Mouse (Mus musculus): Measurements from ENCODE around the gene Hcls1. TPM values are rescaled to one million over a fixed set of nuclear protein-coding genes. Genes with fewer than 3 reads are reported as not detected.

The Hcls1 gene
- polyA plus RNA-seq, 1 experiment = 3.3 TPM

DNA sequence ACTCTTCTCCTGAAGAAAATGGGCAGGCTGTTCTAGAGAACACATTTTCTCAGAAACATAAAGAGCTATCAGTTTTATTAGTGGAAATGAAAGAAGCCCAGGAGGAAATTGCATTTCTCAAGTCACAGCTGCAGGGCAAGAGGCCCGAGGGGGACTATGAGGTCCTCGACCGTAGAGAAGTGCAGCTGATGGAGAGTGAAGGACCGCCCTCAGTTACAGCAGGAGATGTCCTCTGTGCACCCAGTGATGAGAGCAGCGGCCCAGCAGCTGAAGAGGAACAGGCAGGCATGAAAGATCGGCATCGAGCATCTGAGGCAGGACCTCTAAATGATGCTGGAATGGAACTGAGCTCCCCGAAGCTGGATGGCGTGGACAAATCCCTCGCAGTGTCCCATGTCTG, 22.9 kb upstream of the Hcls1 start:
- 88% methylated on average over 10 of the region's 10 CpGs for WGBS
- no peak for TF ChIP-seq POLR2A (IDR thresholded peaks at IDR 0.05; ENCODE audit: borderline replicate concordance, insufficient read depth, low read length)
- TF ChIP-seq CTCF (IDR thresholded peaks at IDR 0.05; ENCODE audit: borderline replicate concordance, insufficient read depth, low read depth, low read length) = no peak
- H3K27ac ChIP-seq (ENCODE audit: insufficient read depth, low read length) = no peak overlapping the region
- no peak overlapping the region for H3K4me3 ChIP-seq (replicated peaks; ENCODE audit: insufficient read depth, low read depth, low read length)
- no peak for DNase-seq
- no peaks in the 10 kb centered on the region for H3K4me1 ChIP-seq (ENCODE audit: control insufficient read depth, insufficient read depth, low read length)
- H3K27me3 ChIP-seq (ENCODE audit: control insufficient read depth, insufficient read depth, low read length) = no peaks in the 10 kb centered on the region

DNA sequence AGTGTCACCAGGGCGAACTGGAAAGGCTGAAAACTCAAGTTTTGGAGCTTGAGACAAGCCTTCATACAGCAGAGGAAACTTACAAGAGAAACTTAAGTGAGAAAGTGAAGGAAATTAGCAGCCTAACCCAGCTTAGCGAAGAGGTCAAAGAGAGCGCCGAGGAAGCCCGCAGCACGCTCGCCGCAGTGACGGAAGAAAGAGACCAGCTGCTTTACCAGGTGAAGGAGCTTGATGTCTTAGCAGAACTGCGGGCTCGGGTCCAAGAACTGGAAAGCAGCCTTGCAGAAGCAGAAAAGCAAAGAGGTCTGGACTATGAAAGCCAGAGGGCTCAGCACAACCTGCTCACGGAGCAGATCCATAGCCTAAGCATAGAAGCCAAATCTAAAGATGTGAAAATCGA, 22.5 kb upstream of the Hcls1 start:
- 91% methylated on average over 13 of the region's 13 CpGs for WGBS
- Histone ChIP-seq H3K4me3 (replicated peaks; ENCODE audit: insufficient read depth, low read depth, low read length) (no peak overlapping the region), H3K27me3 (ENCODE audit: control insufficient read depth, insufficient read depth, low read length) (no peaks in the 10 kb centered on the region), H3K27ac (ENCODE audit: insufficient read depth, low read length) (no peak overlapping the region), H3K4me1 (ENCODE audit: control insufficient read depth, insufficient read depth, low read length) (no peaks in the 10 kb centered on the region)
- no peak for DNase-seq
- TF ChIP-seq POLR2A (IDR thresholded peaks at IDR 0.05; ENCODE audit: borderline replicate concordance, insufficient read depth, low read length) (no peak), CTCF (IDR thresholded peaks at IDR 0.05; ENCODE audit: borderline replicate concordance, insufficient read depth, low read depth, low read length) (no peak)

DNA sequence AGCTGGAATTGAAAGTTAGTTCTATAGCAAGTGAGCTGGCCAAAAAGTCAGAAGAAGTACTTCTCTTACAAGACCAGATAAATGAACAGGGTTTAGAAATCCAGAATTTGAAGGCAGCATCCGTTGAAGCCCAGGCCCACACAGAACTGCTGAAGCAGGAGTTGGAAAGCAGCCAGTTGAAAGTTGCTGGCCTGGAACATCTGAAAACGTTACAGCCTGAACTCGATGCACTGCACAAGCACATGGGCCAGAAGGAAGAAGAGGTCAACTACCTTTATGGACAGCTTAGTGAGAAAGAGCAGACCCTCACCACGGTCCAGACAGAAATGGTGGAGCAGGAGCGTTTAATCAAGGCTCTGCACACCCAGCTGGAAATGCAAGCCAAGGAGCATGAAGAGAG, 20.6 kb upstream of the Hcls1 start:
- H3K4me3 ChIP-seq (replicated peaks; ENCODE audit: insufficient read depth, low read depth, low read length) = no peak overlapping the region
- no peak for TF ChIP-seq CTCF (IDR thresholded peaks at IDR 0.05; ENCODE audit: borderline replicate concordance, insufficient read depth, low read depth, low read length)
- no peak for TF ChIP-seq POLR2A (IDR thresholded peaks at IDR 0.05; ENCODE audit: borderline replicate concordance, insufficient read depth, low read length)
- DNase-seq = no peak
- WGBS = 55% methylated on average over 5 of the region's 5 CpGs
- no peaks in the 10 kb centered on the region for H3K27me3 ChIP-seq (ENCODE audit: control insufficient read depth, insufficient read depth, low read length)
- H3K4me1 ChIP-seq (ENCODE audit: control insufficient read depth, insufficient read depth, low read length) = no peaks in the 10 kb centered on the region
- no peak overlapping the region for H3K27ac ChIP-seq (ENCODE audit: insufficient read depth, low read length)

DNA sequence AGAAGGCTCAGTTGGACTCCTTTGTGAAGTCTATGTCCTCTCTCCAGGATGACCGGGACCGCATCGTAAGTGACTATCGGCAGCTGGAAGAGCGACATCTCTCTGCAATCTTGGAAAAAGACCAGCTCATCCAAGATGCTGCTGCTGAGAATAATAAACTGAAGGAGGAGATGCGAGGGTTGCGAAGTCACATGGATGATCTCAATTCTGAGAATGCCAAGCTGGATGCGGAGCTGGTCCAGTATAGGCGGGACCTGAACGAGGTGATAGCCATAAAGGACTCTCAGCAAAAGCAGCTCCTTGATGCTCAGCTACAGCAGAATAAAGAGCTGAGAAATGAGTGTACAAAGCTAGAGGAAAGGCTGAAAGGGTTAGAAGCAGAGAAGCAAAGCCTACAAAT, 16.3 kb upstream of the Hcls1 start:
- Histone ChIP-seq H3K27me3 (ENCODE audit: control insufficient read depth, insufficient read depth, low read length) (no peaks in the 10 kb centered on the region; the same call in 1 of the 2 replicates), H3K27ac (ENCODE audit: insufficient read depth, low read length) (no peak overlapping the region), H3K4me3 (replicated peaks; ENCODE audit: insufficient read depth, low read depth, low read length) (no peak overlapping the region), H3K4me1 (ENCODE audit: control insufficient read depth, insufficient read depth, low read length) (peaks cover 4% of the 10 kb centered on the region; the same call in 1 of the 2 replicates)
- DNase-seq = no peak
- TF ChIP-seq POLR2A (IDR thresholded peaks at IDR 0.05; ENCODE audit: borderline replicate concordance, insufficient read depth, low read length) (no peak), CTCF (IDR thresholded peaks at IDR 0.05; ENCODE audit: borderline replicate concordance, insufficient read depth, low read depth, low read length) (no peak)
- WGBS = 69% methylated on average over 10 of the region's 10 CpGs

DNA sequence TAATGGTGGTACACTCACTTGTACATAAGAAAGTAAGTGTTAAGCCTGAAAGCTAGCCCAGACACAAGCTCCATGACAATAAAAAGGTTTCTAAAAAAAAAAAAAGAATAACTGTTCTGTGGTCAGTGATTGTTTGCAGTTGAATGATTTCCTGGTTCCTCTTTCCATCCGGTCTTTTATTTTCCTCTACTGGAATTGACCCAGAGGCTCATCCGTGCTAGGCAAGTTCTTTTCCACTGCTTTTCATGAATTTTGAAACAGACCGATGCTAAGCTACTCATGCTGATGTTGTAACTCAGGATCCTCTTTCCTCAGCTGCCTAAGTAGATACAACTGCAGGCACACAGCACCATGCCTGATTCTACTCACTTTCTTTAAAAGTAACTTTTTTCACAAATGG, 14.4 kb upstream of the Hcls1 start:
- Histone ChIP-seq H3K4me3 (replicated peaks; ENCODE audit: insufficient read depth, low read depth, low read length) (no peak overlapping the region), H3K27ac (ENCODE audit: insufficient read depth, low read length) (no peak overlapping the region), H3K27me3 (ENCODE audit: control insufficient read depth, insufficient read depth, low read length) (no peaks in the 10 kb centered on the region; the same call in 1 of the 2 replicates), H3K4me1 (ENCODE audit: control insufficient read depth, insufficient read depth, low read length) (peaks cover 4% of the 10 kb centered on the region; the same call in 1 of the 2 replicates)
- TF ChIP-seq CTCF (IDR thresholded peaks at IDR 0.05; ENCODE audit: borderline replicate concordance, insufficient read depth, low read depth, low read length) = no peak
- TF ChIP-seq POLR2A (IDR thresholded peaks at IDR 0.05; ENCODE audit: borderline replicate concordance, insufficient read depth, low read length) = no peak
- DNase-seq = no peak
- WGBS = 81% methylated on average over 3 of the region's 3 CpGs

DNA sequence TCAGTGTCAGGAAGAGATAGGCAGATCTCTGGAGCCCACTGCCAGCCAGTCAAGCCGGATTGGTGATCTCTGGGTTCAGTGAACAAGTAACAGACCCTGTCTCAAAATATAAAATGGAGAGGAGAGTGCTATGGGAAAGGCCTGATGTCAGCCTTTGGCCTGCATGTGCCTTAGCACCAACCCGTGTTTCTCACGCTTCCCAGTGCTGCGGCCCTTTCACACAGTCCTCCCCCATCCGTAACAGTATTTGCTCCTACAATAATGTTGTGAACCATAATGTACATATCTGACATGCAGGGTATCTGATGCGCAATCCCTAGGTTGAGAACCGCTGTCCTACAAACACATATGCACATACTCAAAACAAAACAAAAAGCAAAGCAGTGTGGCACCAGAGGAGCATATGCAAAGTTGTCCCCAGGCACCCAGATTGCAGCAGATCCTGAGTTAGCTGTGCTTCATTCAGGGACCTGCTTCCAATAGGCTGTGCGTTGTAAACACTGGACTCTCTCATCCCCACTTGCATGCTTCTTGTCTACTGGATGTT, 13.6 kb upstream of the Hcls1 start:
- TF ChIP-seq CTCF (IDR thresholded peaks at IDR 0.05; ENCODE audit: borderline replicate concordance, insufficient read depth, low read depth, low read length) (no peak), POLR2A (IDR thresholded peaks at IDR 0.05; ENCODE audit: borderline replicate concordance, insufficient read depth, low read length) (no peak)
- no peak overlapping the region for H3K27ac ChIP-seq (ENCODE audit: insufficient read depth, low read length)
- H3K4me3 ChIP-seq (replicated peaks; ENCODE audit: insufficient read depth, low read depth, low read length) = no peak overlapping the region
- no peaks in the 10 kb centered on the region; the same call in 1 of the 2 replicates for H3K27me3 ChIP-seq (ENCODE audit: control insufficient read depth, insufficient read depth, low read length)
- 93% methylated on average over 8 of the region's 8 CpGs for WGBS
- peaks cover 4% of the 10 kb centered on the region; the same call in 1 of the 2 replicates for H3K4me1 ChIP-seq (ENCODE audit: control insufficient read depth, insufficient read depth, low read length)
- DNase-seq = no peak

DNA sequence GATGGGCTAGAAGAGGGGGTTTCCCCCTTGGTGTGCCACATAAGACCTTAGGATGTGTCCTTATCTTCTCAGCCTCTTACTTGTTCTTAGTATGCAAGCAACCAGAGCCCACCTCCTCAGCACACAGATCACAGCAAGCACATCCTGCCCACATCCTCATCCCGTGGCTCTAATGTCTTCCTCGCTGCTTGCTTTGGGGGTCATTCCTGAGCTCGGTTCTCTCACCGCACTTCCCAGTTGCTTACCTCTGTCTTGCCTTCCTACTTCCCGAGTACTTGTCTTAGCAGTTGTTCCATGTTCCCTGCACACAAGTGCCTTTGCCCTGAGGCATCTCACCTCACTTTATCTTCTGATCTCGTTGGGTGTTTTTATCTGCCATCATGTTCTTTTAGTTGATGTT, 12.8 kb upstream of the Hcls1 start:
- no peak for TF ChIP-seq POLR2A (IDR thresholded peaks at IDR 0.05; ENCODE audit: borderline replicate concordance, insufficient read depth, low read length)
- no peak for TF ChIP-seq CTCF (IDR thresholded peaks at IDR 0.05; ENCODE audit: borderline replicate concordance, insufficient read depth, low read depth, low read length)
- 94% methylated on average over 6 of the region's 6 CpGs for WGBS
- DNase-seq = no peak
- Histone ChIP-seq H3K4me1 (ENCODE audit: control insufficient read depth, insufficient read depth, low read length) (peaks cover 4% of the 10 kb centered on the region; the same call in 1 of the 2 replicates), H3K27ac (ENCODE audit: insufficient read depth, low read length) (no peak overlapping the region), H3K4me3 (replicated peaks; ENCODE audit: insufficient read depth, low read depth, low read length) (no peak overlapping the region), H3K27me3 (ENCODE audit: control insufficient read depth, insufficient read depth, low read length) (no peaks in the 10 kb centered on the region; the same call in 1 of the 2 replicates)

DNA sequence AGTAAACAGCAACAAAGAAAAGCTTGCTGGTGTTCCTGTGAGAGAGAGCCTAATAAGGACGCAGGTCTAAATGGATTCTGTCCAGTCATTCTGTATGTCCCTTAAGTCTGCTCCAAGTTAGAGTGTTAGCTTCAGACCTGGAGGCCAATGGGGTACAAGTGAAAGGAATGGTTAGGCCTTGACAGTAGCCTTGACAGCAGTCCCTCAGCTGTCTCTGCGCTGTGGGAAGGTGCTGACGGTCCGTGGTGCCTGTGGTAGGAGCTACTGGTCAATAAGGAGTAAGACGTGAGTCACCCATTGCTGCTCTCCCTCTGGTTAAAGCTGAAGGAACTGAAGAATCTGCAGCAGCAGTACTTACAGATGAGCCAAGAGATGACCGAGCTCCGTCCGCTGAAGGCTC, 10.5 kb upstream of the Hcls1 start:
- no peak overlapping the region for H3K27ac ChIP-seq (ENCODE audit: insufficient read depth, low read length)
- 92% methylated on average over 8 of the region's 8 CpGs for WGBS
- peaks cover 4% of the 10 kb centered on the region; the same call in 1 of the 2 replicates for H3K4me1 ChIP-seq (ENCODE audit: control insufficient read depth, insufficient read depth, low read length)
- no peak for DNase-seq
- TF ChIP-seq CTCF (IDR thresholded peaks at IDR 0.05; ENCODE audit: borderline replicate concordance, insufficient read depth, low read depth, low read length) (no peak), POLR2A (IDR thresholded peaks at IDR 0.05; ENCODE audit: borderline replicate concordance, insufficient read depth, low read length) (no peak)
- H3K4me3 ChIP-seq (replicated peaks; ENCODE audit: insufficient read depth, low read depth, low read length) = no peak overlapping the region
- no peaks in the 10 kb centered on the region; the same call in 1 of the 2 replicates for H3K27me3 ChIP-seq (ENCODE audit: control insufficient read depth, insufficient read depth, low read length)
